Mouse (Mus musculus): ENCODE results near the gene Hivep2. TPM values are rescaled to one million over a fixed set of nuclear protein-coding genes. Genes with fewer than 3 reads are reported as not detected.

Hivep2 gene
- polyA plus RNA-seq, 1 experiment from 2014 or later, result 6.5 TPM

DNA sequence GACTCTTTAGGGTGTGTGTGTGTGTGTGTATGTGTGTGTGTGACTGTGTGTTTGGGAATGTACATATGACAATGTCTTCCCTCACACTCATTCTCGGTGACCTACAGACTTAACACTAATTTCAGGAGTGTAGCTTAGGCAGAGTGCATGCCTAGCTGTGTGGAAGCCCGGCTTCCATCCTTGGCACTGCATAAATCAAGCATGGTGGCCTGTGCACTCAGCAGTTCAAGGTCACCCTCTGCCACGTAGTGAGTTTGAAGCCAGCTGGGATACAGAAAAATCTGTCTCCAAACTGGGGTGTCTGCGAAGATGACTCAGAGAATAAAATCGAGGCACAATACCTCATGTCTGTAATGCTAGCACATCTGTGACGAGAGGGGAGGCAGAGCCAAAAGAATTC is 115.0 kb downstream of the Hivep2 start:
- no peak for ATAC-seq (ENCODE audit: low FRiP score)
- Histone ChIP-seq H3K4me2 (replicated peaks) (no peak overlapping the region), H3K9ac (no peak overlapping the region), H3K4me3 (no peak overlapping the region), H3K36me3 (no peaks in the 10 kb centered on the region), H3K27ac (no peak overlapping the region), H3K4me1 (0 out of 2 replicates have a peak, but pooled peaks cover 4% of the 10 kb centered on the region), H3K9me3 (replicated peaks) (no peaks in the 10 kb centered on the region), H3K27me3 (no peaks in the 10 kb centered on the region)
- whole genome bisulfite sequencing, result 88% methylated on average over 6 of the region's 6 CpGs

DNA sequence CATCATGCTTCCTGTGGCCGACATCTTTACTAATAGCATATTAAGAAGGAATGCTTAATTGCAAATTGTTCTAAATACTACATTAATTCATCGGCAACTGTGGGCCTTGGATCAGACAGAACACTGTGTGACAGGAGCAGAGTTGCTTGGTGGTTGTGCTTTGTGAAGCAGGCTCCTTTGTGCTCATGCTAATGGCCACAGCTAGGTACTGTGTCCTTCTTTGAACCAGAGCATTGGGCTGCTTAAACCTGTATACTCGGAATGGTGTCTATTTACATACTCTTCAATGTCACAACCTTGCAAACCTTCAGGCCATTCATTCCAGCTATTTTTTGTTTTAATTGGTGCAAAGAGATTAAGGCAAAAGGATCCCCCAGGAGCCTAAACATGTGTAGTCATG is 115.9 kb downstream of the Hivep2 start:
- Histone ChIP-seq H3K27me3 (no peaks in the 10 kb centered on the region), H3K9ac (no peak overlapping the region), H3K4me3 (no peak overlapping the region), H3K9me3 (replicated peaks) (no peaks in the 10 kb centered on the region), H3K27ac (no peak overlapping the region), H3K4me2 (replicated peaks) (no peak overlapping the region), H3K36me3 (no peaks in the 10 kb centered on the region), H3K4me1 (0 out of 2 replicates have a peak, but pooled peaks cover 4% of the 10 kb centered on the region)
- 59% methylated on average over 3 of the region's 3 CpGs for WGBS
- ATAC-seq (ENCODE audit: low FRiP score), result no peak

DNA sequence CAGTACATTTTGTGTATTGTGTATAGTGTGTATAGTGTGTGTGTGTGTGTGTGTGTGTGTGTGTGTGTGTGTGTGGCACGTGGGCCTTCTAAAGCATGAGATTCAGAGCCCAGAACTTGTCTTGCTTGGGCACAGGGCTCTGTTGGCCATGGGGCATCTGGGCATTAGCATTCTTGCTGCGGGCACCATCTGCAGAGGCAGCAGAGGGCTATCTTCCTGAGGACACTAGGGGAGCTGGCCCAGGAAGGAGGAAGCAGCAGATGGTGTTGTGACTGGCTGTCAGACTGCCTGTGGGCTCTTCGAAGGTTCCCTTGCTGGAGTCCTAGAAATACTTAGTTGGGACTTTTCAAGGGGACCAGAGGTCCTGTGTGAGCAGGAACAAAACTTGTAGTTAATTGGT is 116.4 kb downstream of the Hivep2 start:
- no peak overlapping the region for H3K27ac ChIP-seq
- H3K9ac ChIP-seq, result no peak overlapping the region
- 0 out of 2 replicates have a peak, but pooled peaks cover 4% of the 10 kb centered on the region for H3K4me1 ChIP-seq
- no peak; the same call in 1 of the 2 replicates for ATAC-seq (ENCODE audit: low FRiP score)
- H3K4me3 ChIP-seq, result no peak overlapping the region
- WGBS, result 66% methylated on average over 3 of the region's 3 CpGs
- H3K9me3 ChIP-seq (replicated peaks), result no peaks in the 10 kb centered on the region
- no peak overlapping the region for H3K4me2 ChIP-seq (replicated peaks)
- H3K27me3 ChIP-seq, result no peaks in the 10 kb centered on the region
- no peaks in the 10 kb centered on the region for H3K36me3 ChIP-seq

DNA sequence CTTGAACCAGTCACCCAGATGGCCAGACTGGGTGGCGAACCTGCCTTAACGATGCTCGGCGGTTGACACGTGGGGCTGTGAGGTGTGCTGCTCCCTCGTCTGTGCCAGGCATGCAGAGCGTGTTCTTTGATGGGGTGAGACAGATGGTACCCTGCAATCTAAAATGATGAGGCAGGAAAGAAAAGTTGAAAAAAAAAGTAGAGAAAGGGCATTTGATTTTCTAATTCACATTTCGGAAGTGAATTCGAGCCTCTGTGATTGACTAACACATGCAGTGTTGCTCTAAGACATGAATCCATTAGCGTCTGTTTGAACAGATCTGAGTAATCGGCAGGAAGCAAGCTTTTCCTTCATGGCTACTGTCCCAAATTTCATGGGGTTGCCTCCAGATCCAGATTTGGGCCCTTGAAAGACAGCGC is 119.4 kb downstream of the Hivep2 start:
- Histone ChIP-seq H3K36me3 (no peaks in the 10 kb centered on the region), H3K9ac (no peak overlapping the region), H3K9me3 (replicated peaks) (no peaks in the 10 kb centered on the region), H3K27me3 (no peaks in the 10 kb centered on the region), H3K4me3 (no peak overlapping the region), H3K4me2 (replicated peaks) (no peak overlapping the region), H3K4me1 (0 out of 2 replicates have a peak, but pooled peaks cover 4% of the 10 kb centered on the region), H3K27ac (no peak overlapping the region)
- WGBS, result 90% methylated on average over 12 of the region's 12 CpGs
- no peak for ATAC-seq (ENCODE audit: low FRiP score)

DNA sequence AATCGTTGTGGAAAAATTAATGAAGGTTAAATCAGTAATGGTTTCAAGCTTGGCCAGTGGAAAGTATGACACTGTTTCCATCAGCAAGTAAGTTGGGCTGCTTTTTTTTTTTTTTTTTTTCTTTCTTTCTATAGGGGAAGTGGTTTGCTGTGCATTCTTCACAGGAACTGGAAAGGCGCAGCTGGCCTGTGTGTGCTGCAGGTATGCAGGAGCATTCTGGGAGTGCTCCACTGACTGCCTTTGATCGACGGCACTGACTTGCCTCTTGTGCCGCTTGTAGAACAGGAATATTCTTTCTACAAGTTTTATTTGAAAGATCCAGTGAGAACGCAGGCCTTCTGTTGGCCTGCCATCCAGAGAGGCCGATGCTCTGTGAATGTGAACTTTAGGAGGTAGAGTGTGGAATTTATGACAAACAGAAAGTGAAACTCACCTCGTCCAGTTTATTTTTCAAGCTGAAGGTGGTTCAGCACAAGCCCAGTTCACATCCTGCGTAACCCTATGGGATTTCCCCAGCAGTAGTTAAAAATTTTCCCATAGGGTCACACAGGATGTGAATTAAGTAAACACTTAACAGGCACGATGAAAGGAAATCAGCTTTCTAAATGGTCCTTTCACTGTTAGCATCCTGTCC is 120.1 kb downstream of the Hivep2 start:
- H3K36me3 ChIP-seq, result no peaks in the 10 kb centered on the region
- 82% methylated on average over 10 of the region's 10 CpGs for WGBS
- H3K9ac ChIP-seq, result no peak overlapping the region
- H3K27me3 ChIP-seq, result no peaks in the 10 kb centered on the region
- no peaks in the 10 kb centered on the region for H3K9me3 ChIP-seq (replicated peaks)
- no peak for ATAC-seq (ENCODE audit: low FRiP score)
- H3K4me1 ChIP-seq, result 0 out of 2 replicates have a peak, but pooled peaks cover 4% of the 10 kb centered on the region
- no peak overlapping the region for H3K27ac ChIP-seq
- H3K4me2 ChIP-seq (replicated peaks), result no peak overlapping the region
- no peak overlapping the region for H3K4me3 ChIP-seq

DNA sequence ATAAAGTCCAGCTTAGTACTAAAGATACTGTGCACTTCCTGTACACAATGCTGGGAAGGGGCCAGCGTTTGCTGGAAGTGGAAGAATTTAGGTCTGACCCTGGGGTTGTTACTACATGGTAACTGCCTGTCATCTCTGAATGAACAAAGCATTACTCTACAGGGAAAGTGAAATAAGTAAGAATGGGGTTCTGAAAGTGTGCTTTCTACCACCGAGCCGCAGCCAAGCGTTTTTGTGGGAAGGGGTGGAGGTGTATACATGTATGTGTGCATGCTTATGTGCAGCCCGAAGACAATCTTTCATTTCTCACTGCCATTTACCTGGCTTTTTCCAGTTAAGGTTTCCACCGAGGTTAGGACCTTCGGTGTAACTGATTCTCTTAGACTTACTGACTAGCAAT is 121.4 kb downstream of the Hivep2 start:
- 79% methylated on average over 7 of the region's 7 CpGs for WGBS
- Histone ChIP-seq H3K27me3 (no peaks in the 10 kb centered on the region), H3K4me2 (replicated peaks) (no peak overlapping the region), H3K27ac (no peak overlapping the region), H3K9ac (no peak overlapping the region), H3K4me1 (0 out of 2 replicates have a peak, but pooled peaks cover under 1% of the 10 kb centered on the region), H3K9me3 (replicated peaks) (no peaks in the 10 kb centered on the region), H3K36me3 (no peaks in the 10 kb centered on the region), H3K4me3 (no peak overlapping the region)
- ATAC-seq (ENCODE audit: low FRiP score), result no peak

DNA sequence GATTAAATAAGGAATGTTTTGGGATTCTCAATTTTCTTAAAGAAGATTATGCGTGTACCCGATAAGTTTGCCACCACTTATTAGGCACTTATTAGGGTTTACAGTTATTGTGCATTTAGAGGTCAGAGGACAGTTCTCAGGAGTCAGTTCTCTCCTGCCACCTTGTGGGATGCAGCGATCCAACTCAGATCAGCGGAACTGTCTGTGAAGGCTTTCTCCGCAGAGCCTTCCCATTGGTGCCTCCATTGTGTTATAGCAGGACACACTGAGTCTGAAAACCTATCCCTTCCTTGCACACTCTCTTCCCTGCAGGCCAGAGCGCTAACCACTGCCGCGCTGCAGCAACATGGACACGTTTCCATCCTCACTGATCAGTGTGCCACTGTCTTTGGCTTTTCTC is 123.6 kb downstream of the Hivep2 start:
- Histone ChIP-seq H3K9ac (no peak overlapping the region), H3K4me1 (no peaks in the 10 kb centered on the region), H3K4me2 (replicated peaks) (no peak overlapping the region), H3K9me3 (replicated peaks) (no peaks in the 10 kb centered on the region), H3K4me3 (no peak overlapping the region), H3K36me3 (no peaks in the 10 kb centered on the region), H3K27ac (no peak overlapping the region), H3K27me3 (no peaks in the 10 kb centered on the region)
- no peak for ATAC-seq (ENCODE audit: low FRiP score)
- WGBS, result 51% methylated on average over 9 of the region's 9 CpGs

DNA sequence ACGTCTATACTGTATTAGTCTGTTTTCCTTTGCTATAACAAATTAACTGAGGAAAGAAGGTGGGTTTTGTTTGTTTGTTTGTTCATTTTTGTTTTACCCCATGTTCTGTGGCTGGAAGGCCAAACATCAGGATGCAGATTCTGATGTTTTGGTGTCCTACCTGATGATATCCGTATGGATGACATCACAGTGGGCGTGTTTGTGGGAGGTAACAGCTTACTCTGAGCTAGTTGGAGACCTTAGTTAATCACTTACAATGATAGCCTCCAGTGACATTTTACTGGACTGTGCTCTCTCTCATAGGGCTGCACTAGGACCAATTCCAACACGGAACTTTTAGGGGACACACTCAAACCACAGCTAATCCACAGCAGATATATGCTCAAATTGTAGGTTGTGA is 128.2 kb downstream of the Hivep2 start:
- 90% methylated on average over 4 of the region's 4 CpGs for WGBS
- Histone ChIP-seq H3K36me3 (no peaks in the 10 kb centered on the region), H3K4me1 (no peaks in the 10 kb centered on the region), H3K9me3 (replicated peaks) (no peaks in the 10 kb centered on the region), H3K27me3 (no peaks in the 10 kb centered on the region), H3K27ac (no peak overlapping the region), H3K4me3 (no peak overlapping the region), H3K9ac (no peak overlapping the region), H3K4me2 (replicated peaks) (no peak overlapping the region)
- no peak for ATAC-seq (ENCODE audit: low FRiP score)

DNA sequence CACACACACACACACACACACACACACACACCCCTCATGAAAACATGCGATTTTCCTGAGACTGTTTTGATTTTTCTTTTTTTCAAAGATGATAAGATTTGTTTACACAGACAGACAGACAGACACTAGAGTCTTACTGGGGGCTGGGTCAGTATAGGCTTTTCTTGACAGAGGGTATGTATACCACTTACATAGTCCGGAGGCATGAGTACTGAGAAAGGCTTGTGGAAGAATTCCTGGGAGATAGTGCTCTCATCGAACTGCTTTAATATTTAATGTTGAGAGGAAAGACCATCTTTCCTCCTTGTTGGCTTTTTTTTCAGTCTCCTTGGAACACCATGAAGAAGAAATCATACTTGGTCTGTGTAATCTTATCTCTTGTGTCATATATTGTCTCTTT is 130.2 kb downstream of the Hivep2 start:
- 83% methylated on average over 3 of the region's 3 CpGs for WGBS
- H3K4me1 ChIP-seq, result no peaks in the 10 kb centered on the region
- H3K9ac ChIP-seq, result no peak overlapping the region

DNA sequence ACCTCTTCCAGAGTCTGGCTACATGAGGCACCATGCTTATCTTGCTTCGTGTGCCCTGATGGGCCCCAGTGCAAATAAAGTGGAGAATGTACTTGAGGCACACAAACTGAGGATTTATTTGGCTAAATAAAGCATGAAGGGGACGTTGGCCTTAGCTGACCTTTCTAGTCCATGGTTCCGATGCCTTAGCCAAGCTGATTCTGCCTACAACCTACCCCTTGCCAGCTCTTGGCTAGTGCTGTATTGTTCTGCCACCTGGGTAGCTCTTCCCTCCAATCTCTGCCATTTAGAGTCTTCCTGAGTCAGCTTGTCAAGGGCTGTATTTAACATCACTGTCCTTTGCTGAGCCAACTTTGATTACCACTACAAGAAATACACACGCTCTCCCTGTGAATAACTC is 133.3 kb downstream of the Hivep2 start:
- Histone ChIP-seq H3K36me3 (no peaks in the 10 kb centered on the region), H3K27me3 (no peaks in the 10 kb centered on the region), H3K9me3 (replicated peaks) (no peaks in the 10 kb centered on the region), H3K27ac (no peak overlapping the region), H3K9ac (no peak overlapping the region), H3K4me2 (replicated peaks) (no peak overlapping the region), H3K4me3 (no peak overlapping the region), H3K4me1 (no peaks in the 10 kb centered on the region)
- WGBS, result 87% methylated on average over 4 of the region's 4 CpGs
- ATAC-seq (ENCODE audit: low FRiP score), result no peak

More for the DNA sequence above, 130.2 kb downstream of the Hivep2 start:
- Histone ChIP-seq H3K36me3 (no peaks in the 10 kb centered on the region), H3K9me3 (replicated peaks) (no peaks in the 10 kb centered on the region), H3K27ac (no peak overlapping the region), H3K27me3 (no peaks in the 10 kb centered on the region), H3K4me3 (no peak overlapping the region), H3K4me2 (replicated peaks) (no peak overlapping the region)
- no peak for ATAC-seq (ENCODE audit: low FRiP score)

DNA sequence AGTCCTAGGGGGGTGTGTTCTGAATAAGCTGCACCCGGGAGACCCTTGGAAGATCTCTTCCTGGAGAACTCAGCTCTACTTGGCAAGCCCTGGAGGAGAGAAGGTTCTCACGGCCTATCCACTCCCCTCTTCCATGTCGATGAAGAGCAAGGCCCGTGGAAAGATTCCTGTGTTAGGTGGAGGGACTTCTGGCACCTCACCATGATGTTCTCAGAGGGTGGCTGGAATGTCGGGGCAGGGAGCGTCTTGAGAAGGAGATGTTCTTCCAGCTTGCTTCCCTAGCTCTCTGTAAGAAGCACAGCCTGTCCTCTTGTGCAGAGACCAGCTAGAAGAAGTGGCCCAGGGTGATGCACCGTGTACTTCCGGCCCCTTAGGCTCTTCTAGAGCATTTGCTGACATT is 134.2 kb downstream of the Hivep2 start:
- 95% methylated on average over 8 of the region's 8 CpGs for WGBS
- no peak overlapping the region for H3K4me2 ChIP-seq (replicated peaks)
- no peak overlapping the region for H3K27ac ChIP-seq
- H3K27me3 ChIP-seq, result no peaks in the 10 kb centered on the region
- H3K9me3 ChIP-seq (replicated peaks), result no peaks in the 10 kb centered on the region
- ATAC-seq (ENCODE audit: low FRiP score), result no peak
- H3K4me3 ChIP-seq, result no peak overlapping the region
- no peak overlapping the region for H3K9ac ChIP-seq
- no peaks in the 10 kb centered on the region for H3K4me1 ChIP-seq
- no peaks in the 10 kb centered on the region for H3K36me3 ChIP-seq

DNA sequence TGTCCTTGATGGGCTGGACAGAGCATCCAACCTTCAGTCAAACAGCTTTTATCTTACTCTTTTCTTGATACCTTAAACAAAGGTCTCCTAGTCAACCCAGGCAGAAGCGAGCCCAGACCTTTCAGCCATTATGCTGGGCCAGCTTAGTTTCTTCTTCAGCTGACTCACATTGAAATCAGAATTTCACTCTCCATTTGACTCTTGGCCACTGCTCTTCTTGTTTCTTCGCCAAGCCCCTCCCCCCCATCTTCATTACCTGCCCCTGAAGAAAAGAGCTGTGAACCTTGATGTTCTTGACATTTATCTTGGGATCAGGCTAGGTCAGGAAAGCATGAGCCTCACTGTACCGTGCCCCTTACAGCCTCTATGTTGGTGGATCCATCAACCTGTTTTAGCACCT is 135.0 kb downstream of the Hivep2 start:
- WGBS, result 82% methylated on average over 3 of the region's 3 CpGs
- no peaks in the 10 kb centered on the region for H3K27me3 ChIP-seq
- ATAC-seq (ENCODE audit: low FRiP score), result no peak
- H3K4me3 ChIP-seq, result no peak overlapping the region
- no peaks in the 10 kb centered on the region for H3K9me3 ChIP-seq (replicated peaks)
- no peak overlapping the region for H3K4me2 ChIP-seq (replicated peaks)
- H3K36me3 ChIP-seq, result no peaks in the 10 kb centered on the region
- no peak overlapping the region for H3K27ac ChIP-seq
- H3K9ac ChIP-seq, result no peak overlapping the region
- no peaks in the 10 kb centered on the region for H3K4me1 ChIP-seq

DNA sequence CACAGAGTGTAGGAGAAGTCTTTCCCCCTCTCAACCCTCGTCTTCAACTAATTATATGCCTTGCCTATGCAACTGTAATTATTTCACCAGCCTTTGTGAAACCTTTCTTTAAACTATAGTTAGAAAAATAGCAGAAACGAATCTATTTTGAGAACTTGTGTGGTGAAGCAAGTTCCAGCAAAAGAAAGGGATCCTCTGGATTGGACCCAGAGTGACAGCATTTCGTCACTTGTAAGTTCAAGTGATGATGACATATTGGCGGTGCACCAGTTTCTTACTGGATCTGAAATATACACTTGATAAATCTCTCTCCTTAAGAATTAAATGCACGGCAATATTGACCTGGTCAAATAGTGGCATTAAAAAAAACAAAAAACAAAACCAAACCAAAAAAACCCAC is 136.1 kb downstream of the Hivep2 start:
- Histone ChIP-seq H3K9me3 (replicated peaks) (no peaks in the 10 kb centered on the region), H3K9ac (no peak overlapping the region), H3K4me3 (no peak overlapping the region), H3K36me3 (no peaks in the 10 kb centered on the region), H3K27me3 (no peaks in the 10 kb centered on the region), H3K27ac (no peak overlapping the region), H3K4me1 (no peaks in the 10 kb centered on the region), H3K4me2 (replicated peaks) (no peak overlapping the region)
- WGBS, result 89% methylated on average over 5 of the region's 5 CpGs
- no peak for ATAC-seq (ENCODE audit: low FRiP score)
